Mouse (Mus musculus) cerebellum, adult 2 months (tissue): ENCODE measurements around the gene Mthfd2. TPM values are rescaled to one million over a fixed set of nuclear protein-coding genes. Genes with fewer than 3 reads are reported as not detected.

Experiments used
- DNase-seq, 2 experiments: peaks; one replicate each; pipeline ENCODE4 v3.0.0; 2021
- H3K27ac ChIP-seq: fragments of 200-500 bp; 2 replicates; pipeline ENCODE4 v1.5.1; 2012; ENCODE audit warnings: low read length, control low read depth, inconsistent platforms; ENCODE audit not compliant: insufficient read depth
- H3K27me3 ChIP-seq: fragments of 200-500 bp; 2 replicates; pipeline ENCODE4 v1.6.1; 2012; ENCODE audit warnings: inconsistent platforms, mild to moderate bottlenecking, low read length, moderate library complexity; ENCODE audit not compliant: control insufficient read depth, insufficient read depth
- H3K4me1 ChIP-seq: fragments of 200-500 bp; 2 replicates; pipeline ENCODE4 v1.6.1; 2011; ENCODE audit warnings: low read length; ENCODE audit not compliant: control insufficient read depth, insufficient read depth
- H3K4me3 ChIP-seq: fragments of 200-500 bp; replicated peaks from 2 replicates; pipeline ENCODE3; 2011; ENCODE audit warnings: mild to moderate bottlenecking, low read depth, low read length, control low read depth; ENCODE audit not compliant: insufficient read depth
- CTCF ChIP-seq: fragments of 200-500 bp; IDR thresholded peaks from 2 replicates; pipeline ENCODE4 v1.5.1; 2011; ENCODE audit warnings: low read depth, mild to moderate bottlenecking, control low read depth, low read length, moderate library complexity, borderline replicate concordance; ENCODE audit not compliant: insufficient read depth
- POLR2A ChIP-seq: fragments of 200-500 bp; IDR thresholded peaks from 2 replicates; pipeline ENCODE4 v1.6.1; 2011; ENCODE audit warnings: low read length, control low read depth, borderline replicate concordance; ENCODE audit not compliant: insufficient read depth
- WGBS: fragments of 180-500 bp; shearing (Covaris S2); methylation state at CpG from one replicate; pipeline ENCODE4 v1.1.7; 2018; 5-methylcytosine and 5-hydroxymethylcytosine counted together
- polyA plus RNA-seq: library from polyadenylated mRNA; depleted of rRNA; stranded (reverse); fragments of >200 nt; gene quantifications from 2 replicates; pipeline ENCODE4 v1.2.3, GENCODE M21; 2012; rRNA removed

Gene Mthfd2
- polyA plus RNA-seq, 1 experiment: 13.6 TPM

DNA sequence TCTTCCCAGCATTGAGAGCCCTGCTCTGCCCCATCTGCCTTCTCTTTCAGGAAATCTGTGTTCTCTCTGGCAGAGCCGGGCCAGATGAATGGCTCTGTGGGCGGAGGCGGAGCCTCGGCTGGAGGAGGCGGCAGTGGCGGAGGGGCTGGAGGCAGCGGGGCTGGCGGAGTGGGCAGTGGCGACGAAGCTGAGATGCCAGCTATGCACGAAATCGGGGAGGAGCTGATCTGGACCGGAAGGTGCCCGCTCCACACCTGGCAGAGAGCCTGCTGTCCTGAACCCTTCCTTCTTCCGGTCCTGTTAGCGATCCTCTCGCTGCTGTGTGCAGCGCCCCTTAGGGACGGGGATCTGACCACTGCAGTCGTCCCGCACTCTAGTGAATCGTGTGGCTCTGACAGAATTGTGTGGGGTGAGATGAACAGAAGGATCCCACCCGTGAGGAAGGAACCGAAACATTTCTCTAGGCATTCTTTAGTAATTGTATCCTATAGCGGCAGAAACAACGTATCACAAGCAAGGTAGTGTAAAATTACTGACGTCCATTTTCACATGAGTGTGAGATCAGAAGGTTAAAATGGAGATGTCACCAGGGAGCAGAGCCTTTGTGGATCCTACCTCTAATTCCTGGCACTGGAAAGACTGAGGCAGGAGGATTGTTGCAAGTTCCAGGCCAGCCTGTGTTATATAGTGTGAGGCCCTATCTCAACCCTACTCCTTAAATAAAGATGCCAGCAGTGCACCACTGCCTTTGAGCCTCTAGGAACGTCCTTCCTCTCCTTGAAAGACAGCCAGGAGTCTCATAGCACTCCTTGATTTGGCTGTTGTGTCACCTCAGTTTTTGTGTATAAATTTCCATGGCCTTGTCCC, 57.3 kb downstream of the Mthfd2 start:
- H3K27ac ChIP-seq: peak overlapping the region; percentile 41; the same call in 1 of the 2 replicates
- TF ChIP-seq POLR2A: peak; percentile 69; the same call in 1 of the 2 replicates
- TF ChIP-seq CTCF: peak; percentile 79
- 2% methylated on average over 28 of the region's 28 CpGs for WGBS
- H3K27me3 ChIP-seq: no peaks in the 10 kb centered on the region
- DNase-seq: peak; percentile 90 to 92
- peak overlapping the region; percentile 55 for H3K4me3 ChIP-seq
- H3K4me1 ChIP-seq: no peaks in the 10 kb centered on the region

DNA sequence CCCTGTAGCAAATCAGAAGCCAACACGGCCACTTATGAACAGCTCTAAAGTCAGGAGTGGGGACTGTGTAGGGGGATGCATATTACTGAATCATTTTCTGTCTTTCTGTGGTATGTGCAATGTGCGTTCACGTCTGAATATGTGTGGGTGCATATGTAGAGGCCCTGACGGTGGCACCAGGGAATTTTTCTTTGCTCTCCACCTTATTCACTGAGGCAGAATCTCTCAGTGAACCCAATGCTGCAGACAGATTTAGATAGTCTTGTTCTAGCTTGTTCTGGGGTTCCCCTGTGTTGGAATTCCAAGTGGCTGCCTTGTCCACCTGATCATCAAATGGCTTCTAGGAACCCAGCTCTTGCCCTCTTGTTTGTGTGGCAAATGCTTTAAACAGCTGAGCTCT, 58.1 kb downstream of the Mthfd2 start:
- Histone ChIP-seq H3K4me3 (peak overlapping the region; percentile 27), H3K27ac (peak overlapping the region; percentile 32; the same call in 1 of the 2 replicates), H3K4me1 (no peaks in the 10 kb centered on the region), H3K27me3 (no peaks in the 10 kb centered on the region)
- TF ChIP-seq CTCF: no peak
- no peak for TF ChIP-seq POLR2A
- no peak for DNase-seq
- WGBS: 42% methylated on average over 4 of the region's 4 CpGs

DNA sequence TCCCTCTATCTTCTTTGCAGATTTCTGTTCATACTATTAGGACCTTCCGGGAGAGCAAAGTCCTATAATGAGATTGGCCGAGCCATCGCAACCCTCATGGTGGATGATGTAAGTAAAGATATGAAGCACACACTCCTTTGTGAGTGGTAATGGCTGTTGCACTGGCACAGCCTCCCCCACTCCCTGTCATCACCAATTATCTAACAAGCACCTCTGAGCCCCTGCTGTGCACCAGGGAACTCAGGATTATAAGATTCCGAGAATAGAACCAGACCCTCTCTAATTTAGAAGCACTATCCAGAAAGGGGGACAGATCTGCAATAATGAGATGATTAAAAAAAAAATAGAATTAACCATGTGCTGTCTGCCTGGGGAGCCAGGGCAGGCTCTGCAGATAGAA, 60.1 kb downstream of the Mthfd2 start:
- no peak for TF ChIP-seq CTCF
- no peak for TF ChIP-seq POLR2A
- Histone ChIP-seq H3K4me1 (no peaks in the 10 kb centered on the region), H3K27me3 (no peaks in the 10 kb centered on the region), H3K27ac (no peak overlapping the region), H3K4me3 (no peak overlapping the region)
- WGBS: 94% methylated on average over 4 of the region's 4 CpGs
- DNase-seq: no peak

DNA sequence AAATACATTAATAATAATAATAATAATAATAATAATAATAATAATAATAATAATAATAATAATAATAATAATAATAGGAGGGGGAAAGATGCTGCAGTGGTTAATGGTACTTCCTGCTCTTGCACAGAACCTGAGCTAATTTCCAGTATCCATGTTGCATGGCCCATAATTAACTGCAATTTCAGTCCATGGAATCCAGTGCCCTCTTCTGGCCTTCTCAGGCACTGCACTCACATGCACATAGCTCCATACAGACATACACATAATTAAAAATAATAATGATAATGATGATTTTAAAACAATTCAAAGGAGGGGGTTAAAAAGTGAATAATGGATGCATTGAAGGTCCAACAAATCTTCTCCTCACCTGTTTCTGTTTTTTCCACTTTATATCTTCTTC, 60.5 kb downstream of the Mthfd2 start:
- H3K27me3 ChIP-seq: no peaks in the 10 kb centered on the region
- DNase-seq: no peak
- TF ChIP-seq CTCF: no peak
- no peak for TF ChIP-seq POLR2A
- no peak overlapping the region for H3K27ac ChIP-seq
- H3K4me1 ChIP-seq: no peaks in the 10 kb centered on the region
- H3K4me3 ChIP-seq: no peak overlapping the region

DNA sequence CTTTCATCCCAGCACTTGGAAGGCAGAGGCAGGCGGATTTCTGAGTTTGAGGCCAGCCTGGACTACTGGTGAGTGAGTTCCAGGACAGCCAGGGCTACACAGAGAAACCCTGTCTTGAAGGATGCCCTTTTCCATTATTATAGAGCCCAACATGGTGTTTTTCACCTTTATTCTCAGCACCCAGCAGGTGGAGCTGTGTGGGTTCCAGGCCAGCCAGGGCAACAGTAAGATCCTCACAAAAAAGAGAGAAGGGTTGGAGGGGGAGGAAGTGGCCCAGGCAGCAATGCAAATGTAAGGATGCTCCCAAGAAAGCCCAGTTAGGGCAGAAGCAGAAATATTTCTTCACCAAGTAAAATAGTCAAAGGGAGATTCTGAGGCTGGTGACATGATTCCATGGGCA, 61.2 kb downstream of the Mthfd2 start:
- Histone ChIP-seq H3K27ac (no peak overlapping the region), H3K4me3 (no peak overlapping the region), H3K4me1 (no peaks in the 10 kb centered on the region), H3K27me3 (no peaks in the 10 kb centered on the region)
- WGBS: 90% methylated on average over 1 of the region's 1 CpGs
- TF ChIP-seq CTCF: no peak
- no peak for TF ChIP-seq POLR2A
- DNase-seq: no peak

Other genes starting within 250 kb of the Mthfd2 start
- gene Pcgf1, start 248.0 kb downstream of the Mthfd2 start, polyA plus RNA-seq: 57.5 and 61.6 TPM in 2 replicates
- 0.28 TPM in 1 of 2 replicates, not detected in the other for gene Lbx2, start 239.5 kb downstream of the Mthfd2 start, polyA plus RNA-seq
- 9.1 and 12.4 TPM in 2 replicates for gene Ccdc142, start 224.3 kb downstream of the Mthfd2 start, polyA plus RNA-seq
- gene Gm42688, start 224.3 kb downstream of the Mthfd2 start, polyA plus RNA-seq: 9.9 TPM in 2 replicates
- gene Mrpl53, start 216.9 kb downstream of the Mthfd2 start, polyA plus RNA-seq: 109 and 114 TPM in 2 replicates
- gene Mogs, start 210.4 kb downstream of the Mthfd2 start, polyA plus RNA-seq: 31.7 and 33.5 TPM in 2 replicates
- 88.2 and 93.1 TPM in 2 replicates for gene Wbp1, start 204.3 kb downstream of the Mthfd2 start, polyA plus RNA-seq
- 25.1 and 25.3 TPM in 2 replicates for gene Ino80b, start 200.5 kb downstream of the Mthfd2 start, polyA plus RNA-seq
- 88.8 and 97.2 TPM in 2 replicates for gene Rtkn, start 190.4 kb downstream of the Mthfd2 start, polyA plus RNA-seq
- gene Wdr54, start 169.5 kb downstream of the Mthfd2 start, polyA plus RNA-seq: 22.7 and 29.1 TPM in 2 replicates
- gene 1700003E16Rik, start 169.5 kb downstream of the Mthfd2 start, polyA plus RNA-seq: 6.6 and 8.1 TPM in 2 replicates
- 394 and 406 TPM in 2 replicates for gene Dctn1, start 160.0 kb downstream of the Mthfd2 start, polyA plus RNA-seq
- gene Slc4a5, start 106.1 kb downstream of the Mthfd2 start, polyA plus RNA-seq: 2.8 and 5.8 TPM in 2 replicates
- gene Mob1a, start 108 bp upstream of the Mthfd2 start, polyA plus RNA-seq: 16.0 and 16.3 TPM in 2 replicates
- 87.1 and 90.2 TPM in 2 replicates for gene Bola3, start 23.2 kb upstream of the Mthfd2 start, polyA plus RNA-seq
- 22.5 and 24.7 TPM in 2 replicates for gene Tet3, start 133.2 kb upstream of the Mthfd2 start, polyA plus RNA-seq
- 97.3 and 108 TPM in 2 replicates for gene Dguok, start 181.1 kb upstream of the Mthfd2 start, polyA plus RNA-seq
- 0.76 and 0.97 TPM in 2 replicates for gene Actg2, start 210.4 kb upstream of the Mthfd2 start, polyA plus RNA-seq
- gene Stambp, start 246.8 kb upstream of the Mthfd2 start, polyA plus RNA-seq: 39.0 and 41.8 TPM in 2 replicates